Mouse (Mus musculus) ES-E14 (cell line): ENCODE results near the gene Hpn.

Source experiments
- CHD2 ChIP-seq: IDR thresholded peaks from 2 replicates; pipeline ENCODE4 v1.6.1; 2014; ENCODE audit warnings: mild to moderate bottlenecking, low read depth, low read length, inconsistent platforms
- HCFC1 ChIP-seq: IDR thresholded peaks from 2 replicates; pipeline ENCODE4 v1.6.1; 2012; ENCODE audit warnings: low read length, inconsistent platforms, borderline replicate concordance; ENCODE audit not compliant: insufficient read depth
- MAFK ChIP-seq: IDR thresholded peaks from 2 replicates; pipeline ENCODE4 v1.6.1; 2014; ENCODE audit warnings: mild to moderate bottlenecking, low read depth, low read length, inconsistent platforms; ENCODE audit not compliant: insufficient read depth
- ZNF384 ChIP-seq: IDR thresholded peaks from 2 replicates; pipeline ENCODE4 v1.6.1; 2012; ENCODE audit warnings: low read depth, low read length, inconsistent platforms

DNA sequence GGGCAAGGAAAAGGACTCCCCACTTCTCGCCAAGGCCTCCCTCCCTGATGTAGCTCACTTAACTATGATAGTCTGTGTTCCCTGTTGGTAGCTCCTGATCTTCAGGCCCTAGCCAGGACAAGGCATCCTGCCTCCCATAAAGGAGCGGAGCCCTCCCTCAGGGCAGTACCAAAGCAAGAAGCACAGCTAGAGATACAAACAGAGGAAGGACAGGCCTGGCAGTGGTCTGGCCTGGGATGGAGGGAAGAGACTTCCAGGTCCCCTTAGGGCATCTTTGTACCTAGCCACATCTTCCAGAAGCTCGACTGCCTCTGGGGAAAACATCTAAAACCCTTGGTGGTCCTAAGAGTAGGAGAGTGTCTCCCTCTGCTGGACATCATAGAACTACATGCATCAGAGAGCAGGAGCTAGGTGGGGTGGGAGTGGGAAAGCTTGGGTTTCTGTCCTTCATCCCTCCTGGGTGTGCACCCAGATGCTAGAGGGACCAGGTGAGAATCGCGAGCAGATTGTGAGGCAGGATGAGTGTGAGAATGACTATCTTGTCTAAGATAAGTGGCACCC, 37.1 kb downstream of the Hpn start:
- no peak for TF ChIP-seq HCFC1
- TF ChIP-seq CHD2: no peak
- TF ChIP-seq MAFK: no peak
- TF ChIP-seq ZNF384: no peak
